Mouse (Mus musculus): ENCODE measurements around the gene Ahsg. TPM values are rescaled to one million over a fixed set of nuclear protein-coding genes. Genes with fewer than 3 reads are reported as not detected.

Ahsg gene
- polyA plus RNA-seq (2015; fragmentation: Nextera tagmentation; extraction: Ambion mirVana) = 576 and 827 TPM in 2 replicates

GRCm38 (mm10) chr16:22890683-22891510 lies at the start of gene Ahsg:
Gene Ahsg (plus strand): TSS chr16:22891277.

GRCm38 (mm10) chr16:22857431-22858113 lies 33.5 kb upstream of the Ahsg start, which contains the start of the genes Tbccd1 and Dnajb11:
Gene Tbccd1 (minus strand): TSS chr16:22857669.
Gene Dnajb11 (plus strand): TSS chr16:22857845.

GRCm38 (mm10) chr16:22918034-22918433 lies 27.0 kb downstream of the Ahsg start, which contains the start of gene Fetub:
Gene Fetub (plus strand): TSS chr16:22918334.

Other genes with a start within 250 kb of the Ahsg start
- 2.2 and 4.3 TPM in 2 replicates for gene Dgkg, start 234.1 kb upstream of the Ahsg start, polyA plus RNA-seq (2015; fragmentation: Nextera tagmentation; extraction: Ambion mirVana)
- 0.14 TPM in 1 of 2 replicates, not detected in the other for gene Crygs, start 79.7 kb upstream of the Ahsg start, polyA plus RNA-seq (2015; fragmentation: Nextera tagmentation; extraction: Ambion mirVana)
- 14.3 and 19.3 TPM in 2 replicates for gene Tbccd1, start 33.6 kb upstream of the Ahsg start, polyA plus RNA-seq (2015; fragmentation: Nextera tagmentation; extraction: Ambion mirVana)
- gene Dnajb11, start 33.4 kb upstream of the Ahsg start, polyA plus RNA-seq (2015; fragmentation: Nextera tagmentation; extraction: Ambion mirVana) = 60.1 and 84.8 TPM in 2 replicates
- 16.0 and 20.6 TPM in 2 replicates for gene Fetub, start 27.1 kb downstream of the Ahsg start, polyA plus RNA-seq (2015; fragmentation: Nextera tagmentation; extraction: Ambion mirVana)
- 10.5 and 16.4 TPM in 2 replicates for gene Hrg, start 59.8 kb downstream of the Ahsg start, polyA plus RNA-seq (2015; fragmentation: Nextera tagmentation; extraction: Ambion mirVana)
- 9.9 and 13.6 TPM in 2 replicates for gene Kng2, start 138.2 kb downstream of the Ahsg start, polyA plus RNA-seq (2015; fragmentation: Nextera tagmentation; extraction: Ambion mirVana)
- 108 and 144 TPM in 2 replicates for gene Kng1, start 166.6 kb downstream of the Ahsg start, polyA plus RNA-seq (2015; fragmentation: Nextera tagmentation; extraction: Ambion mirVana)
- 253 and 255 TPM in 2 replicates for gene Eif4a2, start 216.2 kb downstream of the Ahsg start, polyA plus RNA-seq (2015; fragmentation: Nextera tagmentation; extraction: Ambion mirVana)
- 75.6 and 86.8 TPM in 2 replicates for gene Rfc4, start 236.5 kb downstream of the Ahsg start, polyA plus RNA-seq (2015; fragmentation: Nextera tagmentation; extraction: Ambion mirVana)

Measured in adrenal gland, postnatal 0 days (tissue).